Comparison of ENCODE assay signal across 25 mouse cellular contexts in the genomic region with DNA sequence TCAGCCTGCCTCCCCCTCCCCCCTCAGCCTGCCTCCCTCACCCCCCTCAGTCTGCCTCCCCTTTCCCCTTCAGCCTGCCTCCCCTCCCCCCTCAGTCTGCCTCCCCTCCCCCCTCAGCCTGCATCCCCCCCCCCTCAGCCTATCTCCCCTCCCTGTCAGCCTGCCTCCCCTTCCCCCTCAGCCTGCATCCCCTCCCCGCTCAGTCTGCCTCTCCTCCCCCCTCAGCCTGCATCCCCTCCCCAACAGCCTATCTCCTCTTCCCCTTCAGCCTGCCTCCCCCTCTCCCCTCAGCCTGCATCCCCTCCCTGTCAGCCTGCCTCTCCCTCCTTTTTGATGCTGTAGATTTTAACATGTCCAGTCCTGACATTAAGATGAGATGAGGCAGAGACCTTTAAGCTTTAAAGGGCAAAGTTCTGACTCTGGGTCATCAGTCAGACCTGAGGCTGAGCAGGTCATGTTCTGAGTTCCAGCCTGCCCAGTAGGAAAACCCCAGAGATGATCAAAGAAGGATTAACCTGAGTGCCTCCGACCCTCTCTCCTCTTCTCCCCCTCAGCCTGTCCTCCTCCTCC.
DNase-seq lines count a peak whose midpoint lies in the region; ATAC-seq and TF ChIP-seq lines count a peak whose summit lies in the region.
"Had no signal": no experiment of that assay in that cellular context is flagged by ENCODE, and none has a peak within 500 bp of the region (broad histone marks: within the 10 kb centered on the region; RNA-seq: fewer than 3 reads in every experiment).

No protein-coding gene starts in this region.

- no peak overlapping the region for H3K4me2 ChIP-seq in hindbrain, embryonic 11.5 days (replicated peaks; ENCODE audit: low read depth, low read length)
- no peak overlapping the region for H3K4me2 ChIP-seq in limb, embryonic 11.5 days (ENCODE audit: low read depth, severe bottlenecking)
- no peak overlapping the region for H3K4me2 ChIP-seq in intestine, postnatal 0 days (replicated peaks; ENCODE audit: low read depth)
- H3K4me2 ChIP-seq: embryonic facial prominence, embryonic 15.5 days; forebrain, embryonic 15.5 days; heart, embryonic 13.5 days; liver, embryonic 12.5 days; neural tube, embryonic 12.5 days had no signal

- peak; percentile 42 for DNase-seq in hindbrain, embryonic 10.5 days (ENCODE audit: low spot score)
- no peak for DNase-seq in hindbrain, embryonic 11.5 days (ENCODE audit: low spot score)
- peak; percentile 18 for DNase-seq in ES-CJ7 (ENCODE audit: low read depth, low spot score)
- DNase-seq in embryo, embryonic 11 days: peak; percentile 58
- DNase-seq in limb, embryonic 11.5 days (ENCODE audit: low spot score): peak; percentile 43
- no peak for DNase-seq in gastrocnemius, postnatal 14 days
- no peak for DNase-seq in thymus, postnatal 4 days
- DNase-seq: adrenal gland, postnatal 25 days; cerebellum, adult 18-20 months; cerebellum, postnatal 10 days; heart, postnatal 10 days; kidney, adult 8-10 months; kidney, postnatal 10 days; layer of hippocampus, adult 9-11 months; liver, postnatal 0 days; lung, postnatal 36 days; right cerebral cortex, postnatal 14 days had no signal

- H3K9ac ChIP-seq in hindbrain, embryonic 11.5 days (ENCODE audit: low read depth, low read length): no peak overlapping the region
- no peak overlapping the region for H3K9ac ChIP-seq in limb, embryonic 11.5 days (ENCODE audit: low read length)
- H3K9ac ChIP-seq in intestine, postnatal 0 days (ENCODE audit: low read depth, low read length): no peak overlapping the region
- H3K9ac ChIP-seq: embryonic facial prominence, embryonic 15.5 days; forebrain, embryonic 15.5 days; heart, embryonic 13.5 days; liver, embryonic 12.5 days; liver, postnatal 0 days; neural tube, embryonic 12.5 days had no signal

- H3K9me3 ChIP-seq in hindbrain, embryonic 10.5 days: no peaks in the 10 kb centered on the region
- H3K9me3 ChIP-seq in hindbrain, embryonic 11.5 days (ENCODE audit: control insufficient read depth, low read length): no peaks in the 10 kb centered on the region
- H3K9me3 ChIP-seq in limb, embryonic 11.5 days (ENCODE audit: control insufficient read depth, low read length): no peaks in the 10 kb centered on the region
- H3K9me3 ChIP-seq in intestine, postnatal 0 days (ENCODE audit: control insufficient read depth): no peaks in the 10 kb centered on the region
- H3K9me3 ChIP-seq: embryonic facial prominence, embryonic 15.5 days; forebrain, embryonic 15.5 days; heart, embryonic 13.5 days; liver, embryonic 12.5 days; neural tube, embryonic 12.5 days had no signal

- no peak overlapping the region for H3K4me3 ChIP-seq in hindbrain, embryonic 10.5 days
- H3K4me3 ChIP-seq in hindbrain, embryonic 11.5 days (ENCODE audit: low read depth, low read length): no peak overlapping the region
- no peak overlapping the region for H3K4me3 ChIP-seq in limb, embryonic 11.5 days (ENCODE audit: low read depth, low read length)
- H3K4me3 ChIP-seq in intestine, postnatal 0 days (ENCODE audit: low read depth, low read length): no peak overlapping the region
- H3K4me3 ChIP-seq: embryonic facial prominence, embryonic 15.5 days; forebrain, embryonic 15.5 days; heart, embryonic 13.5 days; liver, embryonic 12.5 days; myocyte; neural tube, embryonic 12.5 days had no signal

- 9% methylated on average over 2 of the region's 2 CpGs for WGBS in hindbrain, embryonic 10.5 days
- WGBS in hindbrain, embryonic 11.5 days: 8% methylated on average over 1 of the region's 2 CpGs
- 0% methylated on average over 1 of the region's 2 CpGs for WGBS in limb, embryonic 11.5 days
- WGBS in intestine, postnatal 0 days: 9% methylated on average over 1 of the region's 2 CpGs

- peaks cover 28% of the 10 kb centered on the region for H3K4me1 ChIP-seq in hindbrain, embryonic 10.5 days (replicated peaks)
- peaks cover 6% of the 10 kb centered on the region for H3K4me1 ChIP-seq in hindbrain, embryonic 11.5 days (replicated peaks; ENCODE audit: control insufficient read depth, insufficient read depth, low read length)
- H3K4me1 ChIP-seq in limb, embryonic 11.5 days (ENCODE audit: control insufficient read depth, insufficient read depth, low read length): peaks cover 23% of the 10 kb centered on the region
- H3K4me1 ChIP-seq in intestine, postnatal 0 days (replicated peaks; ENCODE audit: control insufficient read depth, insufficient read depth, low read length): no peaks in the 10 kb centered on the region
- H3K4me1 ChIP-seq: liver, embryonic 12.5 days had no signal

- intact Hi-C loops in gastrocnemius, postnatal 14 days (cut with DNase I; ENCODE audit: low total_unique reads): no loop called here

- H3K27ac ChIP-seq in hindbrain, embryonic 10.5 days: no peak overlapping the region
- H3K27ac ChIP-seq in hindbrain, embryonic 11.5 days (ENCODE audit: low read depth, low read length): no peak overlapping the region
- no peak overlapping the region for H3K27ac ChIP-seq in limb, embryonic 11.5 days (replicated peaks; ENCODE audit: low read depth, low read length)
- no peak overlapping the region for H3K27ac ChIP-seq in intestine, postnatal 0 days (ENCODE audit: low read depth, low read length)
- H3K27ac ChIP-seq: embryonic facial prominence, embryonic 15.5 days; heart, embryonic 13.5 days; liver, embryonic 12.5 days; neural tube, embryonic 12.5 days had no signal

- no peaks in the 10 kb centered on the region for H3K36me3 ChIP-seq in hindbrain, embryonic 10.5 days
- no peaks in the 10 kb centered on the region for H3K36me3 ChIP-seq in hindbrain, embryonic 11.5 days (ENCODE audit: control insufficient read depth, insufficient read depth, low read length)
- H3K36me3 ChIP-seq in limb, embryonic 11.5 days (ENCODE audit: control insufficient read depth, insufficient read depth, low read length): no peaks in the 10 kb centered on the region
- H3K36me3 ChIP-seq in intestine, postnatal 0 days (ENCODE audit: control insufficient read depth, insufficient read depth): no peaks in the 10 kb centered on the region
- H3K36me3 ChIP-seq: embryonic facial prominence, embryonic 15.5 days; heart, embryonic 13.5 days; liver, embryonic 12.5 days; neural tube, embryonic 12.5 days had no signal

- ATAC-seq in hindbrain, embryonic 11.5 days (ENCODE audit: low FRiP score): no peak
- no peak for ATAC-seq in limb, embryonic 11.5 days (ENCODE audit: insufficient number of reproducible peaks, low FRiP score, low TSS enrichment, low read depth)
- ATAC-seq in intestine, postnatal 0 days: no peak
- ATAC-seq: hindbrain, embryonic 16.5 days; liver, embryonic 12.5 days; liver, postnatal 0 days had no signal

- H3K27me3 ChIP-seq in hindbrain, embryonic 10.5 days (ENCODE audit: insufficient read depth, poor library complexity, severe bottlenecking): peaks cover 16% of the 10 kb centered on the region
- no peaks in the 10 kb centered on the region for H3K27me3 ChIP-seq in hindbrain, embryonic 11.5 days (ENCODE audit: control insufficient read depth, insufficient read depth, low read length)
- H3K27me3 ChIP-seq in limb, embryonic 11.5 days (ENCODE audit: control insufficient read depth, insufficient read depth, low read length): no peaks in the 10 kb centered on the region
- H3K27me3 ChIP-seq in intestine, postnatal 0 days (replicated peaks; ENCODE audit: control insufficient read depth, insufficient read depth, low read length): no peaks in the 10 kb centered on the region
- H3K27me3 ChIP-seq: embryonic facial prominence, embryonic 15.5 days; forebrain, embryonic 15.5 days; liver, embryonic 12.5 days; neural tube, embryonic 12.5 days had no signal

- TF ChIP-seq CTCF in intestine, postnatal 0 days (IDR thresholded peaks at IDR 0.05; ENCODE audit: low read depth): no peak

Comparison
In these comparisons a context has a peak if more than half of its experiments do, and no peak if none do; other contexts are left out.
1. DNase-seq: peak in hindbrain, embryonic 10.5 days (single experiment), ES-CJ7 (single experiment), embryo, embryonic 11 days (single experiment) and limb, embryonic 11.5 days (single experiment); none in hindbrain, embryonic 11.5 days (single experiment), gastrocnemius, postnatal 14 days (single experiment) and thymus, postnatal 4 days (single experiment).